Mouse (Mus musculus) heart, postnatal 0 days (tissue): ENCODE results near the gene Phxr2.

Experiments used
- CTCF ChIP-seq: IDR thresholded peaks from 2 replicates; pipeline ENCODE4 v1.5.1; 2016; ENCODE audit warnings: antibody characterized with exemption, control low read depth, low read depth
- EP300 ChIP-seq: IDR thresholded peaks from 2 replicates; pipeline ENCODE4 v1.6.1; 2016; ENCODE audit warnings: antibody characterized with exemption, low read depth

GRCm38 (mm10) chr10:99168404-99168803, 42.3 kb upstream of the Phxr2 start:
- TF ChIP-seq EP300 (no peak), CTCF (peak; percentile 37)
